Mouse (Mus musculus) liver, postnatal 0 days (tissue): ENCODE data around the gene Cdc14a.

Experiments
- CTCF ChIP-seq: sonication (generic); IDR thresholded peaks from 2 replicates; pipeline ENCODE4 v1.5.1; 2016; ENCODE audit warnings: antibody characterized with exemption, low read depth
- EP300 ChIP-seq: IDR thresholded peaks from 2 replicates; pipeline ENCODE4 v1.6.1; 2016; ENCODE audit warnings: antibody characterized with exemption, low read depth, mild to moderate bottlenecking

- TF ChIP-seq CTCF (no peak), EP300 (no peak)
Observed at GRCm38 (mm10) chr3:116422074-116422473, 1.8 kb downstream of the Cdc14a start.
